Mouse (Mus musculus) gonadal fat pad, adult 2 months (tissue): Measurements from ENCODE around the gene Ell2. TPM values are rescaled to one million over a fixed set of nuclear protein-coding genes. Genes with fewer than 3 reads are reported as not detected.

Experiments used
- DNase-seq: peaks from one replicate; pipeline ENCODE4 v3.0.0-alpha.2; 2012; ENCODE audit warnings: low read depth
- polyA plus RNA-seq: library from polyadenylated mRNA; depleted of rRNA; stranded (reverse); fragments of >200 nt; gene quantifications from 2 replicates; pipeline ENCODE4 v1.2.3, GENCODE M21; 2012

Gene Ell2
- polyA plus RNA-seq, 1 experiment = 8.2 TPM

- no peak for DNase-seq
These were observed 60.4 kb downstream of the Ell2 start for GRCm38 (mm10) chr13:75766967-75767366.

GRCm38 (mm10) chr13:75770744-75771143, 64.2 kb downstream of the Ell2 start:
- no peak for DNase-seq

DNA sequence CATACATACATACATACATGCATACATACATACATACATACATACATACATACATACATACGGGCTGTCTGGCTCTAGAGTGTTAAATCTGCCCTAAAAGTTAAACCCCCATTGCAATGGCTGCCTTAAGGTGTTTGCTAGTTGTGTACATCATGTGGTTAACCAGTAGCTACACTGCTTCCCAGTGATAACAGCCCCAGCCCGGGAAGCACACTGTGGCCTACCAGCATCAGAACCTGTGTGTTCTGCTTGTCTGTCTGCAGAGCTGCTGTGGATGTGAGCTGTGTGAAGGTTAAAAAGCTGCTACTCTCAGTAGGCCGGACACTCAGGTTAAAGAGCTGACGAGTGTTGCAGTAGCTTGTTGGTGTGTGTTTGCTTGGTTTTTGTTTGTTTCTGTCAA, 64.8 kb downstream of the Ell2 start:
- no peak for DNase-seq

DNA sequence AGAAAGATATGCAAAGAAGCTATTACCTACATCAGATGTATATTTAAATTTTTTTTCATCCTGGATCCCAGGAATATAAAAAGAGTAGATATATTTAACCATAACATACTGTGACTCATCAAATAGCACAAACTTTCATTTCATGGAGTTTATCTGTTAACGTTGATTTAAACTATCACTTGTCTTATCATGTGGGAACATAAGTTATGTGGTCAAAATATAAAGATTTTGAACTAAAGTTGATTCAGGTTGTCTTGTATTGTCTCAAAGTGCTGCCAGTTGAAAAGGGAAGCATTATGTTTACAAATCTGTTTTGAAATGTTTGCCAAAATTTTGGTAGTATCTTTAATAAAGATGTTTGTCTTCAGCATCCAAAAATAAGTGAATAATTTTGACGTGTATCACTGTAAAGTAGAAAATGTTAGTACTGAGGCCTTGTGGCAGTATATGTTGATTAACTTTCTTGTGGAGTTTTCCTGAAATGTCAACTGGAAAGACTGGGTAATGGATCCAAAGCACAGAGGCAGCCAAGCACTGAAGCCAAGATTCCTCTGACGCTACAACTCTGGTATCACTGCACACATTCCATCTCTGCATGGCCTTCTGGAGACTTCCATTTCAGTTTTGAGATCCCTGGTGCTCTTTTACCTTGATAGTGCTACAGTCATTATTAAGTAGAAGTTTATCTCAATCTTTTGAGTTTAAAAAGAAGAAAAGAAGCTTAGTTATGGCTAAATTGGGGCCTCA, 65.6 kb downstream of the Ell2 start:
- DNase-seq = no peak

DNA sequence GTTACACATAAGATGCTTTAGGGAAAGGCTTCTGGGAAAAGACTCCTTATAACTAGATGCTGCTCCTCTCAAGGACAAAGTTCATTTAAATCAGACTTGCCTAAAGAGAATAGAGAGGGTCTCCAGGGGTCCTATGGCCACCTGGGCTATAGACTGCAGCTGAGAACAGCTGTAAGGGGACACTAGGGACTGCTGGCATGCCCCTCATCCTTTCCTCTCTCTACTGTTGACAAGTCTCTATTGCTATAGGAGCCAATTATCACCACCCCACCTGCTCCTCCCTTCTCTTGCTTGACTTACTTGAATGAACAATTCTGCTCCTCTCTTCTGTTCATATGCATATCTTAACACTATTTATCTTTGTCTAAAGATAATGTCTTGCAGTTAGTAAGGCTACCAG, 69.4 kb downstream of the Ell2 start:
- no peak for DNase-seq

- DNase-seq = no peak
These were observed 70.1 kb downstream of the Ell2 start for GRCm38 (mm10) chr13:75776692-75777091.

DNA sequence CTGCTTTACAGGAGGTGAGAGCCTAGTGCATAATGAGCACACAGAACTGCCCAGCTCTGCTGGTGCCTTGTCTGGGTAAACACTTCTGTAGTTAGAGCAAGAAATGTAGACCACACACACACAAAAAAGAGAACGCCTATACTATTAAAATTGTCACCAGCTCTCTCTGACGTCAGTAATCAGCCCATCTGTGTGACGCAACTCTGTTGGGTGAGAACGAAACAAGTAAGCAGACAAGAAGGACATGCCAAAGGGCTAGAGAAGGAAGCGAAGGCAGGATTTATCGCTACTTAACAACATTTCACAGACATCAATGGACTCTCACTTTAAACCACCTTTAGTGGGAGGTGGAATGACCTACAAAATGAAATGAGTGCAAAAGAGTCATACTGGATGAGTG, 71.6 kb downstream of the Ell2 start:
- no peak for DNase-seq

- no peak for DNase-seq
These were observed 72.6 kb downstream of the Ell2 start for GRCm38 (mm10) chr13:75779169-75779568.

- no peak for DNase-seq
These were observed 73.5 kb downstream of the Ell2 start for GRCm38 (mm10) chr13:75780096-75780495.

DNA sequence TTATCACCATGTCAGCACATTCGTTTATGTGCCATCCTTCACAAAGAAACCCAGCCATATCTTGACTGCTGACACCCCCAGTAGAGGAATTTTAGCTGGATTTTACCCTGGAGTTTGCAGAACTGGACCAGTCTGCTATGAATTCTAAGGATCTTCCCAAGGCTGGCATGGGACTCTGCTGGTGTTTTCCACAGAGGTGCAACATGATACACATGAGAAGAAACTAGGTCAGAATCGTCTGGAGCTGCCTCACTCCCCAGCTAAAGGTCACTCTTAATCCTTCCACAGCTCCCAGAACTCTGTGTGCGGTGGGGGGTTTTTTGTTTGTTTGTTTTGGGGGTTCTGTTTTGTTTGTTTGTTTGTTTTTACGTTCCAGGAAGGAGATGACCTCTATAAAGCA, 79.2 kb downstream of the Ell2 start:
- DNase-seq = no peak

GRCm38 (mm10) chr13:75786264-75786663, 79.7 kb downstream of the Ell2 start:
- no peak for DNase-seq

- no peak for DNase-seq
These were observed 80.8 kb downstream of the Ell2 start for GRCm38 (mm10) chr13:75787364-75787763.

GRCm38 (mm10) chr13:75788178-75788577, 81.6 kb downstream of the Ell2 start:
- no peak for DNase-seq

GRCm38 (mm10) chr13:75789061-75789834, 82.7 kb downstream of the Ell2 start:
- no peak for DNase-seq

GRCm38 (mm10) chr13:75790550-75791205, 84.1 kb downstream of the Ell2 start:
- no peak for DNase-seq

- no peak for DNase-seq
These were observed 87.5 kb downstream of the Ell2 start for GRCm38 (mm10) chr13:75793863-75794629.

DNA sequence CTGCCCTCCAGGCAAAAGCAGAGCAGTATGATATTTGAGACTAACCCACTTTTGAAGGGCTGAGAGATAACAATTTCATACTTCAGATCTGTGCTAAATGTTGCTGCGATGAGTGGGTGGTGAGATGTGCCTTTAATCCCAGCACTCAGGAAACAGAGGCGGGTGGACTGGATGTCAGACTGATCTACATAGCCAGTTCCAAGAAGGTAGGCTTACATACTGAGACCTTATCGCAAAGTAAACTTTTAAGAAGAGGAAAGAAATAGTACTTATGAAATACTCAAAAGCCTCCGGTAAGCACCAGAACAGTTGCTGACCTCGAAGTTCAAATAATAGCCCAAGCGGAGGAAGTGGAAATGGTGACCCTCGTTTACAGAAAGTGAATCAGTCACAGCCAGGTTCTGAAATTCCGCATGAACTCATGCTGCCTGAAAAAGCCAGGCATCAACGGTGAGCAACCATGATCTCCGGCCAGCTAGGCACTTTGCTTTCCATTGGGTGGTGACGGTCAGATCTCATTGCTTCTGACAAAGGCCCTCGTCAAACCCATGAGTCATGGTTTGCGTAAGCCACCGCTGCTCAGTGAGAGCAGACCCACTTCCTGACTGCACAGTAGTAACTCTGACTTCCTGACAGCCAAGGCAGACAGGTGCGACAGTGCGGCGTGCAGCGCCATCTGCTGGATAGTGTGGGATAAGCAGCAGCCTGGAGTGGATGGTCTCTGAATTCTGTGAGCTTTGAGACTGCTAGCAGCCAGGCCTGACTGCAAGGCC, 91.0 kb downstream of the Ell2 start:
- DNase-seq = no peak

DNA sequence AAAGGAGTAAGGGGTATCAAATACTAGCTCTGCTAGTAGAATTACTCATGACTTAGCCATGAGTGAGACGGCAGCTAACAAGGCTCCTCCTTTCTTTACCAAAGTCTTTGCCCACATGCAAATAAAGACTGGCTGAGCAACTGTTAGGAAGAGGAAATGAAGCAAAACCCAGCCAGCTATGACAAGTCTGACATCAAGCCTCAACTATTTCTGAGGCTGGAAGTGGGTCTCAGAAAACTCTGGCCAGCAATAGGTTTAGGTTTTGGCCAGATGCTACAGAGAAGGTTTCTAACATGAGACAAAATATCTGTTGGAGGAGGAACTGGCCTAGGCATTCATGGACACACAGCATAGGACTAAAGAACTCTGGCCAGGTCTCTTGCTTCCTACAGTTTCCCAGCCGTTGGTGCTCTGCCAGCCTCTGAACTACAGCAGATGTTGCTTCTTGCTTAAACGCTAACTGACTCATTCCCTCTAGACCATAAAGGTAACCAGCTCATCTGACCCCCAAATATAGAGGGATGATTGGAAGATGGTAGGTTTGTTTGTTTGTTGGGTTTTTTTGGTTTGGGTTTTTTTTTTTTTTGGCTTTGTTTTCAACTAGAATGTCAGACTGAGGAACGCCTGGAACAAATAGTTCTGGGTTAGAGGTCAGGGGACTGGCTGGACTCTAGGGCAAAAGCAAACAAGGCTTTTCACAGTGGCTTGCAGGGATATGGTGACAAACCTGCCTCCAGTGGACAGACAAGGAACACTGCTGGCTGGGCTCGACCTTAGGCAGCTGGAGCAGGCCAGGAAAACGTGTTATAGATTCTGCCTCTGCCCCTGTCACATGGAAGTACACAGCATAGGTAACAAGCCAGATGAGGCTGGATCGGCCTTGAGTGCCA, 92.1 kb downstream of the Ell2 start:
- DNase-seq = no peak

- no peak for DNase-seq
These were observed 92.9 kb downstream of the Ell2 start for GRCm38 (mm10) chr13:75799421-75799820.

- no peak for DNase-seq
These were observed 101.4 kb downstream of the Ell2 start for GRCm38 (mm10) chr13:75807969-75808368.
